Mouse (Mus musculus) cerebellum, adult 9-11 months (tissue): ENCODE results near the gene Gm21778.
"Not testable (repeated sequence)": the region's sequence is repeated elsewhere in the genome, so short reads cannot be mapped to it uniquely, and the experiment has no call there.

Source experiments
- DNase-seq: peaks from one replicate; pipeline ENCODE4 v3.0.0; 2022

The Gm21778 gene

GRCm38 (mm10) chrY:5942160-5942559 is at the start of gene Gm21778:
Gene Gm21778, plus strand, starts transcription at chrY:5942460.
- DNase-seq, result not testable (repeated sequence)
